Mouse (Mus musculus): ENCODE results near the gene Tfcp2l1. TPM values are rescaled to one million over a fixed set of nuclear protein-coding genes. Genes with fewer than 3 reads are reported as not detected.

The Tfcp2l1 gene
- total RNA-seq, 2 experiments from 2014 or later: 2.1 to 5.0 TPM

DNA sequence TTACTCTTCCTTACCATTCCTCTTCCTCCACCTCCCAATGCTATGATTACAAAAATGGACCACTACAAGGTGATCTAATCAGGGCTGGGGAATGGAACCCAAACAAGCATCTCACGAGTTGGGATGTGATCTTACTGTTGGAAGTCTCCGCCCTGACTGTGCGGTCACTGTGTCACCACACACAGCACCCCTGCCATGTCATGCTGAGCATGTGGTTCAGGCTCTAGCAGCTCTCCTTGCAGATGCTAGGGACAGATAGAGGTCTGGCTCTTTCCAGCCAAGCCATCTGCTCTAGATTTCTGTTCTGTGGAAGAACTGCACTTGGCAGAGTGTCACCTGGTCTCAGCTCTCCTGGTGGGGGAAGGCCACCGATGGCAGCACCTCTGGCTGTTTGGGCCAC lies 99.3 kb downstream of the Tfcp2l1 start:
- intact Hi-C loops (cut with DNase I): no loop called here
- no peak for DNase-seq

DNA sequence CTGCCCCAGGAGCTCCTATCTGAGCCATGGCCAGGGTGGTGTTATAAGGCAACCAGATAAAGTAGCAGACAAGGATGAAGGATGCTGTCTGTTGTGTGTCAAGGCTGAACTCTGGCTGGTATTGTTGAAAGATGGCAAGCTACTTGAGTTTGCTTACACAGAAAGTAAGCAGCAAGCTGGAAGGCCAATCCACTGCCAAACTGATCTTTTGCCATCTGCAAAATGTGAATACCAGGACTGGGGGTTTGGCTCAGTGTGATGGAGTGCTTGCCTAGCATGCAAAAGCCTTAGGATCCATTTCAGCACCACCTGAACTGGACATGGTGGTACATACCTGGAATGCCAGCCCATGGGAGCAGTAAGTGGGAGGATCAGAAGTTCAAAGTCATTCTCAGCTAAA lies 101.1 kb downstream of the Tfcp2l1 start:
- no peak for DNase-seq
- intact Hi-C loops (cut with DNase I): no loop called here

Other genes with a start within 250 kb of the Tfcp2l1 start
- 10 to 100 TPM; 42.5 to 43.6 TPM for gene Clasp1, start 238.9 kb upstream of the Tfcp2l1 start, total RNA-seq (2021)